In genomic region chr2:77303716-77304115, GRCm38 (mm10) we compare ENCODE assay signal across 20 mouse cellular contexts.
"Had no signal": no experiment of that assay in that cellular context is flagged by ENCODE, and none has a peak within 500 bp of the region (broad histone marks: within the 10 kb centered on the region; RNA-seq: fewer than 3 reads in every experiment).

No protein-coding gene starts in this region.

- ATAC-seq: lung, postnatal 0 days; midbrain, embryonic 13.5 days; midbrain, embryonic 15.5 days had no signal

- H3K36me3 ChIP-seq: lung, embryonic 15.5 days; midbrain, embryonic 13.5 days; midbrain, embryonic 15.5 days; neural tube, embryonic 12.5 days; stomach, embryonic 15.5 days had no signal

- H3K27ac ChIP-seq: lung, embryonic 15.5 days; midbrain, embryonic 13.5 days; midbrain, embryonic 15.5 days; neural tube, embryonic 12.5 days; stomach, postnatal 0 days had no signal

- H3K4me1 ChIP-seq: lung, embryonic 15.5 days; megakaryocyte, embryonic 14.5 days; neural tube, embryonic 12.5 days had no signal

- H3K4me2 ChIP-seq: lung, embryonic 15.5 days; midbrain, embryonic 11.5 days; midbrain, embryonic 13.5 days; midbrain, embryonic 15.5 days; neural tube, embryonic 12.5 days; stomach, embryonic 15.5 days had no signal

- H3K4me3 ChIP-seq: lung, embryonic 15.5 days; megakaryocyte, embryonic 14.5 days; midbrain, embryonic 13.5 days; midbrain, embryonic 15.5 days; neural tube, embryonic 12.5 days; stomach, embryonic 15.5 days had no signal

- H3K9ac ChIP-seq: lung, embryonic 15.5 days; midbrain, embryonic 13.5 days; midbrain, embryonic 15.5 days; neural tube, embryonic 12.5 days; stomach, embryonic 15.5 days had no signal

- H3K27me3 ChIP-seq: lung, embryonic 15.5 days; megakaryocyte, embryonic 14.5 days; midbrain, embryonic 13.5 days; midbrain, embryonic 15.5 days; neural tube, embryonic 12.5 days; stomach, embryonic 15.5 days had no signal

- DNase-seq: lung, adult 2 months; lung, postnatal 14 days; lung, postnatal 36 days; retina, postnatal 1 day; right cerebral cortex, adult 18-20 months; right cerebral cortex, postnatal 25 days; right cerebral cortex, postnatal 4 days; spleen, adult 18-20 months; thymus, adult 2 months; thymus, postnatal 25 days; thymus, postnatal 4 days had no signal

- H3K9me3 ChIP-seq: lung, embryonic 15.5 days; midbrain, embryonic 13.5 days; midbrain, embryonic 15.5 days; neural tube, embryonic 12.5 days; stomach, embryonic 15.5 days had no signal
